Mouse (Mus musculus): ENCODE results near the gene Synj2. TPM values are rescaled to one million over a fixed set of nuclear protein-coding genes. Genes with fewer than 3 reads are reported as not detected.

Synj2 gene
- 1 to 10 TPM; 6.9 to 8.7 TPM for polyA plus RNA-seq (2012; fragmentation: generic; extraction: Trizol)

GRCm38 (mm10) chr17:5941230-5942043, at the start of gene Synj2:
Synj2 (plus strand) TSS chr17:5941280.

GRCm38 (mm10) chr17:6079287-6080122, 138.4 kb downstream of the Synj2 start, which contains the start of the genes Serac1 and Gtf2h5:
Serac1 (minus strand) TSS chr17:6079741.
Gtf2h5 (plus strand) TSS chr17:6079786.

Other genes starting within 250 kb of the Synj2 start
- gene Snx9, start 100.0 kb upstream of the Synj2 start, polyA plus RNA-seq (2012; fragmentation: generic; extraction: Trizol): 10 to 100 TPM; 12.7 to 43.1 TPM
- 1 to 10 TPM in 1 of 2 experiments, under 1 TPM in 1; 0.55 to 1.6 TPM for gene Serac1, start 138.5 kb downstream of the Synj2 start, polyA plus RNA-seq (2012; fragmentation: generic; extraction: Trizol)
- 100 to 1,000 TPM; 105 to 125 TPM for gene Gtf2h5, start 138.5 kb downstream of the Synj2 start, polyA plus RNA-seq (2012; fragmentation: generic; extraction: Trizol)
- gene Tulp4, start 165.2 kb downstream of the Synj2 start, polyA plus RNA-seq (2012; fragmentation: generic; extraction: Trizol): 10 to 100 TPM; 34.8 to 67.8 TPM

All from C3H10T1/2 (cell line).